In the genomic region with DNA sequence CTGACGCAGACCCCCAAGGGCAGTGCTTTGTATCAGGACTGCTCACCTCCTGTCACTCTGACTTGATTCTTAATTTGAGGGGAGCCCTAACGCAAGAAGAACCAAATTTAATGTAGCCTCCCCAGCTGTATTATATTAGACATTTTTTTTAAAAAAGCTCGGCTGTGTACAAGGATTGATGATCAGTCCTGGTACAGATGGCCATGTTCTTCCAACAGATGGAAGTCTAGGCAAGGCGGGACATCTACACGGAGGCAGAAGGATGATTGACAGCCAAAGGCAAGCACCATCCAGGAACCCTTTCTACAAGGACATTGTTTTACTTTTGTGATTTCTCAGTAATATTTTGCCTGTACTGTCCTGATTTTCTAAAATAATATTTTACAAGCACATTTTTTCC, we compare ENCODE assay signal across 20 mouse cellular contexts. TPM values are rescaled to one million over a fixed set of nuclear protein-coding genes. Genes with fewer than 3 reads are reported as not detected.
A peak's percentile ranks its signal among the peaks of the same experiment; 100 is the strongest.
DNase-seq lines count a peak whose midpoint lies in the region; ATAC-seq and TF ChIP-seq lines count a peak whose summit lies in the region.
"Had no signal": no experiment of that assay in that cellular context is flagged by ENCODE, and none has a peak within 500 bp of the region (broad histone marks: within the 10 kb centered on the region; RNA-seq: fewer than 3 reads in every experiment).

No protein-coding gene starts in this region.

- H3K9me3 ChIP-seq in forebrain, embryonic 13.5 days (replicated peaks) = no peaks in the 10 kb centered on the region
- H3K9me3 ChIP-seq in forebrain, embryonic 11.5 days (ENCODE audit: control insufficient read depth, low read length) = no peaks in the 10 kb centered on the region
- H3K9me3 ChIP-seq in forebrain, embryonic 16.5 days (ENCODE audit: control insufficient read depth, low read length) = no peaks in the 10 kb centered on the region
- no peaks in the 10 kb centered on the region for H3K9me3 ChIP-seq in midbrain, embryonic 15.5 days
- H3K9me3 ChIP-seq: limb, embryonic 13.5 days; liver, embryonic 12.5 days; midbrain, embryonic 13.5 days; neural tube, embryonic 12.5 days had no signal

- peaks cover 14% of the 10 kb centered on the region for H3K4me1 ChIP-seq in forebrain, embryonic 13.5 days
- H3K4me1 ChIP-seq in forebrain, embryonic 11.5 days (replicated peaks; ENCODE audit: control insufficient read depth, insufficient read depth, low read length) = peaks cover 8% of the 10 kb centered on the region; the same call in 1 of the 2 replicates
- H3K4me1 ChIP-seq in forebrain, embryonic 16.5 days (replicated peaks; ENCODE audit: control insufficient read depth, insufficient read depth, low read length) = peaks cover 9% of the 10 kb centered on the region
- peaks cover 13% of the 10 kb centered on the region for H3K4me1 ChIP-seq in midbrain, embryonic 15.5 days
- H3K4me1 ChIP-seq: liver, embryonic 12.5 days had no signal

- no peak overlapping the region for H3K4me2 ChIP-seq in forebrain, embryonic 13.5 days
- H3K4me2 ChIP-seq in forebrain, embryonic 11.5 days (ENCODE audit: low read depth, low read length, severe bottlenecking) = no peak overlapping the region
- no peak overlapping the region for H3K4me2 ChIP-seq in forebrain, embryonic 16.5 days (ENCODE audit: low read length)
- H3K4me2 ChIP-seq in midbrain, embryonic 15.5 days = no peak overlapping the region
- H3K4me2 ChIP-seq: heart, embryonic 11.5 days; limb, embryonic 13.5 days; liver, embryonic 12.5 days; midbrain, embryonic 13.5 days; neural tube, embryonic 12.5 days had no signal

- H3K27ac ChIP-seq in forebrain, embryonic 13.5 days = no peak overlapping the region
- H3K27ac ChIP-seq in forebrain, embryonic 11.5 days (ENCODE audit: low read depth, low read length) = no peak overlapping the region
- H3K27ac ChIP-seq in left cerebral cortex, adult 2 months = no peak overlapping the region
- no peak overlapping the region for H3K27ac ChIP-seq in forebrain, embryonic 16.5 days (ENCODE audit: low read length)
- no peak overlapping the region for H3K27ac ChIP-seq in midbrain, embryonic 15.5 days
- H3K27ac ChIP-seq: limb, embryonic 13.5 days; liver, embryonic 12.5 days; midbrain, embryonic 13.5 days; neural tube, embryonic 12.5 days had no signal

- WGBS in forebrain, embryonic 13.5 days = 72% methylated on average over 5 of the region's 5 CpGs
- 78% methylated on average over 5 of the region's 5 CpGs for WGBS in forebrain, embryonic 11.5 days
- 62% methylated on average over 5 of the region's 5 CpGs for WGBS in forebrain, embryonic 16.5 days
- 73% methylated on average over 5 of the region's 5 CpGs for WGBS in midbrain, embryonic 15.5 days

- no peaks in the 10 kb centered on the region for H3K27me3 ChIP-seq in forebrain, embryonic 13.5 days
- H3K27me3 ChIP-seq in forebrain, embryonic 11.5 days (ENCODE audit: control insufficient read depth, insufficient read depth, low read length) = no peaks in the 10 kb centered on the region
- H3K27me3 ChIP-seq in forebrain, embryonic 16.5 days (replicated peaks; ENCODE audit: control insufficient read depth, insufficient read depth, low read length) = no peaks in the 10 kb centered on the region
- H3K27me3 ChIP-seq in midbrain, embryonic 15.5 days (replicated peaks) = no peaks in the 10 kb centered on the region
- H3K27me3 ChIP-seq: limb, embryonic 13.5 days; liver, embryonic 12.5 days; midbrain, embryonic 13.5 days; neural tube, embryonic 12.5 days had no signal

- no peak for TF ChIP-seq CTCF in left cerebral cortex, adult 2 months (IDR thresholded peaks at IDR 0.05)

- H3K9ac ChIP-seq in forebrain, embryonic 13.5 days = no peak overlapping the region
- no peak overlapping the region for H3K9ac ChIP-seq in forebrain, embryonic 11.5 days (ENCODE audit: low read length)
- H3K9ac ChIP-seq in forebrain, embryonic 16.5 days (replicated peaks; ENCODE audit: low read depth, low read length) = no peak overlapping the region
- no peak overlapping the region for H3K9ac ChIP-seq in midbrain, embryonic 15.5 days
- H3K9ac ChIP-seq: limb, embryonic 13.5 days; liver, embryonic 12.5 days; midbrain, embryonic 13.5 days; neural tube, embryonic 12.5 days had no signal

- peak; percentile 48; the same call in 1 of the 2 replicates for ATAC-seq in forebrain, embryonic 13.5 days
- no peak for ATAC-seq in forebrain, embryonic 11.5 days (replicated peaks; ENCODE audit: low FRiP score)
- ATAC-seq in forebrain, embryonic 16.5 days = peak; percentile 71
- ATAC-seq in midbrain, embryonic 15.5 days (replicated peaks) = no peak
- ATAC-seq: liver, embryonic 12.5 days; midbrain, embryonic 13.5 days had no signal

- intact Hi-C loops in left cerebral cortex, postnatal 25 days (cut with DNase I) = loop anchor here (10.0 kb wide), 1 partner anchor 228 kb away; no protein-coding TSS in a partner anchor
- intact Hi-C loops in left cerebral cortex, adult 2 months (cut with DNase I) = loop anchor here (10.0 kb wide), 2 partner anchors 238 to 778 kb away; no protein-coding TSS in a partner anchor

- no peaks in the 10 kb centered on the region for H3K36me3 ChIP-seq in forebrain, embryonic 13.5 days (ENCODE audit: poor library complexity, severe bottlenecking)
- H3K36me3 ChIP-seq in forebrain, embryonic 11.5 days (ENCODE audit: control insufficient read depth, insufficient read depth, low read length) = no peaks in the 10 kb centered on the region
- no peaks in the 10 kb centered on the region for H3K36me3 ChIP-seq in forebrain, embryonic 16.5 days (ENCODE audit: control insufficient read depth, insufficient read depth)
- H3K36me3 ChIP-seq in midbrain, embryonic 15.5 days (replicated peaks) = no peaks in the 10 kb centered on the region
- H3K36me3 ChIP-seq: limb, embryonic 13.5 days; liver, embryonic 12.5 days; midbrain, embryonic 13.5 days; neural tube, embryonic 12.5 days had no signal

- DNase-seq in forebrain, embryonic 11.5 days (ENCODE audit: low spot score) = no peak
- DNase-seq in left cerebral cortex, postnatal 25 days (ENCODE audit: low spot score in 2 of 2) = peak; percentile 36 to 44
- no peak for DNase-seq in left cerebral cortex, adult 2 months (ENCODE audit: extremely low spot score in 1 of 2, low spot score in 2 of 2)
- peak; percentile 45 to 85 for DNase-seq in layer of hippocampus, postnatal 14 days (ENCODE audit: low spot score in 2 of 2)
- DNase-seq in cerebellum, adult 9-11 months = no peak
- DNase-seq: cerebellum, adult 9-10 months; gastrocnemius, postnatal 10 days; kidney, adult 11 months; lung, adult 18-20 months; lung, postnatal 14 days; right cerebral cortex, postnatal 14 days had no signal

- H3K4me3 ChIP-seq in forebrain, embryonic 13.5 days = no peak overlapping the region
- H3K4me3 ChIP-seq in forebrain, embryonic 11.5 days (ENCODE audit: low read depth, low read length) = no peak overlapping the region
- no peak overlapping the region for H3K4me3 ChIP-seq in left cerebral cortex, adult 2 months
- no peak overlapping the region for H3K4me3 ChIP-seq in forebrain, embryonic 16.5 days (replicated peaks; ENCODE audit: low read length)
- no peak overlapping the region for H3K4me3 ChIP-seq in midbrain, embryonic 15.5 days
- H3K4me3 ChIP-seq: erythroblast, embryonic 14.5 days; limb, embryonic 13.5 days; liver, embryonic 12.5 days; midbrain, embryonic 13.5 days; neural tube, embryonic 12.5 days had no signal

RNA-seq across cellular contexts. Expression of a gene that starts 48.3 kb away (rescaled TPM):
- polyA plus RNA-seq in forebrain, embryonic 13.5 days (2015; fragmentation: Nextera tagmentation; extraction: Ambion mirVana) = 0.41 and 0.73 TPM in 2 replicates
- 0.83 and 1.3 TPM in 2 replicates for polyA plus RNA-seq in forebrain, embryonic 11.5 days (2014; fragmentation: Nextera tagmentation; extraction: Ambion mirVana)
- 1 to 10 TPM; 2.4 to 2.8 TPM for total RNA-seq in left cerebral cortex, postnatal 25 days (2021)
- 1 to 10 TPM; 2.3 to 2.6 TPM for total RNA-seq in left cerebral cortex, adult 2 months (2021)
- 0.24 and 0.60 TPM in 2 replicates for polyA plus RNA-seq in forebrain, embryonic 16.5 days (2015; fragmentation: Nextera tagmentation; extraction: Ambion mirVana)
- total RNA-seq in layer of hippocampus, postnatal 14 days (2021) = 1 to 10 TPM; 4.4 to 6.6 TPM
- polyA plus RNA-seq in midbrain, embryonic 15.5 days (2015; fragmentation: Nextera tagmentation; extraction: Ambion mirVana) = 1.6 and 2.0 TPM in 2 replicates
- polyA plus RNA-seq: erythroblast, embryonic 14.5 days had no signal

Comparison
In these comparisons a context has a peak if more than half of its experiments do, and no peak if none do; other contexts are left out.
1. ATAC-seq: peak in forebrain, embryonic 13.5 days (single experiment) and forebrain, embryonic 16.5 days (single experiment); none in forebrain, embryonic 11.5 days (single experiment) and midbrain, embryonic 15.5 days (single experiment).
2. DNase-seq: peak in left cerebral cortex, postnatal 25 days (2 of 2) and layer of hippocampus, postnatal 14 days (2 of 2); none in forebrain, embryonic 11.5 days (single experiment), left cerebral cortex, adult 2 months (0 of 2) and cerebellum, adult 9-11 months (single experiment).